Mouse (Mus musculus) liver, embryonic 18 days (tissue): ENCODE measurements around the gene Olfr1240. TPM values are rescaled to one million over a fixed set of nuclear protein-coding genes. Genes with fewer than 3 reads are reported as not detected.

Experiments used
- polyA plus RNA-seq: library from polyadenylated mRNA; depleted of rRNA; stranded (reverse); fragments of >200 nt; gene quantifications from 2 replicates; pipeline ENCODE4 v1.2.3, GENCODE M21; 2012; rRNA removed

Gene Olfr1240
- polyA plus RNA-seq = not detected in 2 replicates

DNA sequence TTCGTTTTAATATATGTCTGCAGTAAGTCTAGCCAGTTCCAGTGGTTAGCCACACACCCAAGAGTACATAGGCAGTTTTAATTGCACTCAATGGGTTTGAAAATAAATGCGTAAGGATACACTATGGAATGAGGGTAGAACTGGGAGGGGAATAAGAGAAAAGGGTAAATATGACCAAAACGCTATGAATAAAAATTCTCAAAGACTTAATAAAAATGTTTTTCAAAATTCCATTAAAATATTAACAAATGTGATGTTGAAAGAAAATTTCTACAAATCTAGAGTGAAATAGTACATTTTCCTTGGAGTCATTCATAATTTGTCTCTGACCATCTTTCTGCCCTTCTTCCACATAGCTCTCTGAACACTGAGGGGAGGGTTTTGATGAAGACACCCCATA is at the start of gene Olfr1240:
Gene Olfr1240, minus strand, starts transcription at position 101 of the 400 bp plus-strand sequence.

DNA sequence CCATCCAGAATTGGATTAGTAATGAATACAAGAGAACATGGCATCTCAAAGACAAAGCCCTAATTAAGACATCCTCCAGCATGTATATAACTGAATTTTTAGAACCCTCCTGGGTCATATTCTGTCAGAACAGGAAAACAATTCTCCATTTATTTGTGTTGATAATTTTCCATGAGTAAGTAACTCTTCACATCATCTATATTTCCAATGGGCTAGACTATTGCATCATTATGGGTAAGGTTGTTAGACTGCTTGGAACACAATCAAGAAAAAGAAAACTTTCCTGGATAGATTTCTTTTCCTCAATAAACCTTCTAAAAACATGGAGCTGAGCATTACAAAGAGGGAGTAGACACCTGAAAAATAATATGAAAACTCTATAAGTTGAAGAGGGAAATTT is 44.2 kb upstream of the Olfr1240 start, which contains the start of gene Olfr1241:
Gene Olfr1241, minus strand, starts transcription at position 101 of the 400 bp plus-strand sequence.

GRCm38 (mm10) chr2:89420307-89420706 is 22.5 kb downstream of the Olfr1240 start, which contains the start of gene Olfr1239:
TSS of gene Olfr1239 (minus strand) at chr2:89420407.

GRCm38 (mm10) chr2:89409576-89409975 is 33.2 kb downstream of the Olfr1240 start, which contains the start of gene Olfr1238:
TSS of gene Olfr1238 (minus strand) at chr2:89409676.

Other genes starting within 250 kb of the Olfr1240 start
- not detected in 2 replicates for gene Olfr1226, start 243.0 kb downstream of the Olfr1240 start, polyA plus RNA-seq
- not detected in 2 replicates for gene Olfr1228, start 188.9 kb downstream of the Olfr1240 start, polyA plus RNA-seq
- gene Olfr1229, start 155.0 kb downstream of the Olfr1240 start, polyA plus RNA-seq = not detected in 2 replicates
- not detected in 2 replicates for gene Olfr1230, start 145.7 kb downstream of the Olfr1240 start, polyA plus RNA-seq
- gene Olfr1231, start 135.9 kb downstream of the Olfr1240 start, polyA plus RNA-seq = not detected in 2 replicates
- gene Olfr1232, start 113.3 kb downstream of the Olfr1240 start, polyA plus RNA-seq = not detected in 2 replicates
- not detected in 2 replicates for gene Olfr1233, start 100.6 kb downstream of the Olfr1240 start, polyA plus RNA-seq
- not detected in 2 replicates for gene Olfr1234, start 78.1 kb downstream of the Olfr1240 start, polyA plus RNA-seq
- not detected in 2 replicates for gene Olfr1238, start 33.3 kb downstream of the Olfr1240 start, polyA plus RNA-seq
- not detected in 2 replicates for gene Olfr1239, start 22.6 kb downstream of the Olfr1240 start, polyA plus RNA-seq
- gene Olfr1241, start 44.1 kb upstream of the Olfr1240 start, polyA plus RNA-seq = not detected in 2 replicates
- gene Olfr1242, start 55.3 kb upstream of the Olfr1240 start, polyA plus RNA-seq = not detected in 2 replicates
- not detected in 2 replicates for gene Olfr1243, start 88.5 kb upstream of the Olfr1240 start, polyA plus RNA-seq
- gene Olfr1245, start 135.4 kb upstream of the Olfr1240 start, polyA plus RNA-seq = not detected in 2 replicates
- not detected in 2 replicates for gene Olfr1246, start 150.2 kb upstream of the Olfr1240 start, polyA plus RNA-seq
- gene Olfr1247, start 171.1 kb upstream of the Olfr1240 start, polyA plus RNA-seq = not detected in 2 replicates
- gene Olfr1248, start 175.2 kb upstream of the Olfr1240 start, polyA plus RNA-seq = not detected in 2 replicates
- gene Olfr1249, start 192.0 kb upstream of the Olfr1240 start, polyA plus RNA-seq = not detected in 2 replicates
- gene Olfr1250, start 218.5 kb upstream of the Olfr1240 start, polyA plus RNA-seq = not detected in 2 replicates
- gene Olfr1251, start 228.9 kb upstream of the Olfr1240 start, polyA plus RNA-seq = not detected in 2 replicates